Mouse (Mus musculus) C2C12 (cell line): ENCODE results near the gene Gnao1.

Source experiments
- CTCF ChIP-seq: IDR thresholded peaks from one replicate; pipeline ENCODE4 v1.5.1; 2011; ENCODE audit not compliant: control insufficient read depth, insufficient read depth, insufficient read length
- MYOD1 ChIP-seq: IDR thresholded peaks from one replicate; pipeline ENCODE4 v1.6.1; 2011; ENCODE audit warnings: low read depth; ENCODE audit not compliant: control insufficient read depth, insufficient read length
- MYOG ChIP-seq: IDR thresholded peaks from one replicate; pipeline ENCODE4 v1.6.1; 2011; ENCODE audit not compliant: control insufficient read depth, insufficient read length; ENCODE audit errors: extremely low read depth
- USF1 ChIP-seq: IDR thresholded peaks from one replicate; pipeline ENCODE4 v1.6.1; 2011; ENCODE audit warnings: low read depth, mild to moderate bottlenecking, control low read depth, moderate library complexity

DNA sequence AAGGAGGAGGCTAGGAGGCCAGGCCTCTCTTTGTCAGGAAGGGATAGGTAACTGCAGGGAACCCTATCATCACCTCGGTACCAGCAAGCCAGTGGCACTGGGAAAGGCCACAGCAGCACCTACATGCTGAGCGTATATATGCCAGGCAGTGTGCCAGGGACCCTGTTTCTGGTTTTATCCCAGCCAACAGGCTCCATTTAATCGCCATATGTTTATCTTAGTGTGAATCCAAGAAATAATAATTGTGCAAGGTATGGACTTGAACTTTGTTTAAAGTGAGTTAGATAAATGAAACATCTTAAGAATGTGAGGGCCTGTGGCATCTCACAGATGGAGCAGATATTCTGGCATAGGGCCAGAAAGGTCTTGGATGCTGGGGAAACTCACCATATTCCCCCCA is 109.7 kb downstream of the Gnao1 start:
- no peak for TF ChIP-seq MYOG
- no peak for TF ChIP-seq CTCF
- no peak for TF ChIP-seq USF1
- TF ChIP-seq MYOD1: no peak
